Mouse (Mus musculus) CH12.LX (cell line): Measurements from ENCODE around the gene Pccb. TPM values are rescaled to one million over a fixed set of nuclear protein-coding genes. Genes with fewer than 3 reads are reported as not detected.

ENCODE experiments used
- DNase-seq: peaks from one replicate; pipeline ENCODE4 v3.0.0-alpha.2; 2013; ENCODE audit errors: extremely low read depth
- H3K27ac ChIP-seq: 2 replicates; pipeline ENCODE4 v1.5.1; 2012; ENCODE audit warnings: low read depth, mild to moderate bottlenecking, control low read depth, moderate library complexity; ENCODE audit not compliant: insufficient read depth
- H3K27me3 ChIP-seq: replicated peaks from 2 replicates; pipeline ENCODE3; 2012; ENCODE audit warnings: inconsistent platforms
- H3K36me3 ChIP-seq, 2 experiments: replicated peaks in 1 of 2; 2 replicates each; pipeline versions ENCODE3 to v1.6.1; 2012; ENCODE audit warnings: inconsistent platforms in 1 of 2, low read length in 1 of 2, mild to moderate bottlenecking in 1 of 2, mixed read lengths in 1 of 2, moderate library complexity in 1 of 2; ENCODE audit not compliant: control insufficient read depth in 1 of 2, insufficient read depth in 1 of 2
- H3K4me1 ChIP-seq, 2 experiments: 2 replicates each; pipeline ENCODE4 v1.6.1; 2012; ENCODE audit warnings: inconsistent platforms in 1 of 2, moderate library complexity in 1 of 2; ENCODE audit not compliant: insufficient read depth in 2 of 2, control insufficient read depth in 1 of 2
- H3K4me2 ChIP-seq: 2 replicates; pipeline ENCODE4 v1.6.1; 2012; ENCODE audit warnings: low read depth, mild to moderate bottlenecking, control low read depth; ENCODE audit not compliant: poor library complexity, insufficient read depth, severe bottlenecking
- H3K4me3 ChIP-seq, 3 experiments: fragments of 150-350 bp in 1 of 3; sonication (generic) in 1 of 3; replicated peaks in 1 of 3; 2 replicates each; pipeline versions ENCODE3 to v1.5.1; 2011 to 2012; ENCODE audit warnings: low read depth in 2 of 3, low read length in 2 of 3, mild to moderate bottlenecking in 2 of 3, moderate library complexity in 2 of 3, control low read depth in 1 of 3, improper control_type of control experiment in 1 of 3, inconsistent platforms in 1 of 3, mixed read lengths in 1 of 3; ENCODE audit not compliant: poor library complexity in 1 of 3
- H3K79me2 ChIP-seq: replicated peaks from 2 replicates; pipeline ENCODE4 v1.6.1; 2012; ENCODE audit warnings: mild to moderate bottlenecking, moderate library complexity; ENCODE audit not compliant: control insufficient read depth, poor library complexity, insufficient read depth, severe bottlenecking; ENCODE audit errors: extremely low read depth
- H3K9ac ChIP-seq: 2 replicates; pipeline ENCODE4 v1.6.1; 2012; ENCODE audit warnings: low read depth, mild to moderate bottlenecking, control low read depth, moderate library complexity; ENCODE audit not compliant: insufficient read depth
- H3K9me3 ChIP-seq: replicated peaks from 2 replicates; pipeline ENCODE3; 2012; ENCODE audit warnings: low read length, inconsistent platforms, mixed read lengths
- BHLHE40 ChIP-seq: IDR thresholded peaks from 2 replicates; pipeline ENCODE4 v1.6.1; 2011; ENCODE audit warnings: mild to moderate bottlenecking, low read depth, low read length, improper control_type of control experiment
- CHD2 ChIP-seq: IDR thresholded peaks from 2 replicates; pipeline ENCODE4 v1.6.1; 2011; ENCODE audit warnings: low read length, improper control_type of control experiment
- CTCF ChIP-seq, 2 experiments: IDR thresholded peaks in 1 of 2; conservative IDR thresholded peaks in 1 of 2; 2 replicates each; pipeline ENCODE4 v1.5.1; 2011 to 2012; ENCODE audit warnings: low read depth in 2 of 2, low read length in 2 of 2, improper control_type of control experiment in 1 of 2, inconsistent platforms in 1 of 2, mild to moderate bottlenecking in 1 of 2, moderate library complexity in 1 of 2
- ELF1 ChIP-seq: IDR thresholded peaks from 2 replicates; pipeline ENCODE4 v1.6.1; 2014; ENCODE audit warnings: low read depth, mild to moderate bottlenecking, inconsistent platforms, low read length, improper control_type of control experiment
- EP300 ChIP-seq: IDR thresholded peaks from 2 replicates; pipeline ENCODE4 v1.6.1; 2011; ENCODE audit warnings: low read length, improper control_type of control experiment
- ETS1 ChIP-seq: conservative IDR thresholded peaks from 2 replicates; pipeline ENCODE4 v1.6.1; 2012; ENCODE audit warnings: low read depth, mild to moderate bottlenecking, inconsistent platforms, low read length, improper control_type of control experiment, moderate library complexity
- IRF4 ChIP-seq: IDR thresholded peaks from 2 replicates; pipeline ENCODE4 v1.6.1; 2014; ENCODE audit warnings: low read depth, mild to moderate bottlenecking, inconsistent platforms, low read length, improper control_type of control experiment
- JUND ChIP-seq: conservative IDR thresholded peaks from 2 replicates; pipeline ENCODE4 v1.6.1; 2011; ENCODE audit warnings: low read depth, low read length, improper control_type of control experiment
- MAX ChIP-seq: IDR thresholded peaks from 2 replicates; pipeline ENCODE4 v1.6.1; 2011; ENCODE audit warnings: low read length, improper control_type of control experiment
- MAZ ChIP-seq: IDR thresholded peaks from 2 replicates; pipeline ENCODE4 v1.6.1; 2012; ENCODE audit warnings: low read depth, mild to moderate bottlenecking, inconsistent platforms, low read length, improper control_type of control experiment, moderate library complexity
- MEF2A ChIP-seq: IDR thresholded peaks from 2 replicates; pipeline ENCODE4 v1.6.1; 2014; ENCODE audit warnings: low read depth, mild to moderate bottlenecking, inconsistent platforms, low read length, improper control_type of control experiment, borderline replicate concordance
- MXI1 ChIP-seq: IDR thresholded peaks from 2 replicates; pipeline ENCODE4 v1.6.1; 2011; ENCODE audit warnings: mild to moderate bottlenecking, low read depth, low read length, improper control_type of control experiment
- MYC ChIP-seq: IDR thresholded peaks from 2 replicates; pipeline ENCODE4 v1.6.1; 2011; ENCODE audit warnings: low read depth, mild to moderate bottlenecking, improper control_type of control experiment, low read length
- NELFE ChIP-seq: IDR thresholded peaks from 2 replicates; pipeline ENCODE4 v1.6.1; 2011; ENCODE audit warnings: low read depth, low read length, improper control_type of control experiment
- NRF1 ChIP-seq: IDR thresholded peaks from 2 replicates; pipeline ENCODE4 v1.6.1; 2014; ENCODE audit warnings: low read depth, mild to moderate bottlenecking, inconsistent platforms, low read length, improper control_type of control experiment, moderate library complexity
- PAX5 ChIP-seq: IDR thresholded peaks from 2 replicates; pipeline ENCODE4 v1.6.1; 2012; ENCODE audit warnings: low read length, inconsistent platforms, mixed read lengths
- POLR2A ChIP-seq: IDR thresholded peaks from 2 replicates; pipeline ENCODE4 v1.6.1; 2011; ENCODE audit warnings: low read depth, mild to moderate bottlenecking, improper control_type of control experiment, low read length
- POLR2AphosphoS2 ChIP-seq: IDR thresholded peaks from 2 replicates; pipeline ENCODE4 v1.6.1; 2011; ENCODE audit warnings: low read depth, low read length, improper control_type of control experiment
- RAD21 ChIP-seq: IDR thresholded peaks from 2 replicates; pipeline ENCODE4 v1.6.1; 2011; ENCODE audit warnings: low read depth, mild to moderate bottlenecking, low read length, improper control_type of control experiment, moderate library complexity
- RCOR1 ChIP-seq: conservative IDR thresholded peaks from 2 replicates; pipeline ENCODE4 v1.6.1; 2012; ENCODE audit warnings: low read depth, mild to moderate bottlenecking, inconsistent platforms, low read length, improper control_type of control experiment
- SIN3A ChIP-seq: IDR thresholded peaks from 2 replicates; pipeline ENCODE4 v1.6.1; 2012; ENCODE audit warnings: low read length, improper control_type of control experiment, inconsistent platforms
- SMC3 ChIP-seq: IDR thresholded peaks from 2 replicates; pipeline ENCODE4 v1.6.1; 2011; ENCODE audit warnings: low read depth, low read length, improper control_type of control experiment
- TBP ChIP-seq: conservative IDR thresholded peaks from 2 replicates; pipeline ENCODE4 v1.6.1; 2011; ENCODE audit warnings: low read depth, low read length, improper control_type of control experiment
- TCF12 ChIP-seq: IDR thresholded peaks from 2 replicates; pipeline ENCODE4 v1.6.1; 2014; ENCODE audit warnings: low read depth, mild to moderate bottlenecking, inconsistent platforms, low read length, improper control_type of control experiment
- UBTF ChIP-seq: IDR thresholded peaks from 2 replicates; pipeline ENCODE4 v1.6.1; 2012; ENCODE audit warnings: low read depth, mild to moderate bottlenecking, inconsistent platforms, low read length, improper control_type of control experiment, moderate library complexity
- USF1 ChIP-seq: IDR thresholded peaks from 2 replicates; pipeline ENCODE4 v1.6.1; 2014; ENCODE audit warnings: low read depth, mild to moderate bottlenecking, inconsistent platforms, low read length, improper control_type of control experiment
- USF2 ChIP-seq: conservative IDR thresholded peaks from 2 replicates; pipeline ENCODE4 v1.6.1; 2011; ENCODE audit warnings: low read depth, low read length, improper control_type of control experiment
- ZC3H11A ChIP-seq: IDR thresholded peaks from 2 replicates; pipeline ENCODE4 v1.6.1; 2012; ENCODE audit warnings: low read depth, mild to moderate bottlenecking, inconsistent platforms, low read length, improper control_type of control experiment
- ZMIZ1 ChIP-seq: IDR thresholded peaks from 2 replicates; pipeline ENCODE4 v1.6.1; 2012; ENCODE audit warnings: low read depth, mild to moderate bottlenecking, inconsistent platforms, low read length, improper control_type of control experiment
- ZNF384 ChIP-seq: IDR thresholded peaks from 2 replicates; pipeline ENCODE4 v1.6.1; 2012; ENCODE audit warnings: low read depth, low read length, improper control_type of control experiment, inconsistent platforms
- dilution Hi-C: fragments of 300-500 bp; cut with MboI; formaldehyde crosslinking; loops from 2 replicates; pipeline ENCODE4 v1.14.3; 2020; ENCODE audit warnings: low sequenced_read_pairs; ENCODE audit not compliant: extremely low pct_unique_long_range_greater_than_20kb, extremely low pct_ligation_motif_present
- in situ Hi-C: fragments of 300-500 bp; cut with MboI; formaldehyde crosslinking; loops from 3 replicates; pipeline ENCODE4 v1.14.3; 2019; ENCODE audit warnings: low sequenced_read_pairs, low pct_ligation_motif_present, low pct_unique_long_range_greater_than_20kb, mixed read lengths
- polyA plus RNA-seq: library from polyadenylated mRNA; unstranded; fragments of >175 nt; gene quantifications from 2 replicates; pipeline ENCODE4 v1.2.1, GENCODE M21; 2012; ENCODE audit warnings: low read depth; ENCODE audit not compliant: insufficient read length
- total RNA-seq, 2 experiments: library from RNA; depleted of rRNA; stranded (reverse); fragments of 300-350 nt in 1 of 2; fragments of >200 nt in 1 of 2; gene quantifications; 2 replicates each; pipeline ENCODE4 v1.2.3; 2012 to 2014

The Pccb gene
- total and polyA plus RNA-seq, 3 experiments, result 18.4 to 31.6 (median 18.7) TPM

DNA sequence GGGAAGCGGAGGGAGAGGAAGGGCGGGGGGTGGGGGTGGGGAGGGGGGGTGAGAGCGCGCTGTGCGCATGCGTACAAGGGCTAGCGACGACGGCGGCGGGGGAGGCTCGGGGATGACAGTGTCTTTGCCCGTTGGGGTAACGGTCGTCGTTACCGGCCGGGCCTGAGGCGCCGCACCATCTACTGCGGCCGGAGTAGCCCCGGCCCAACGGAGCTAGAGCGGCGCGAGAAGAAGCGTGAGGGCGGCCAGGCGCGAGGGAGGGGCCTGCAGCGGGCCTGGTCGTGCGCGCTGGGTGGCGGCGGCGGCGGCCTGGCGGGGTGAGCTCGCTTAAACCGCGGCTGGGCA, 39.3 kb upstream of the Pccb start, which contains the start of gene Msl2:
Gene Msl2, plus strand, starts transcription at position 115 of the 345 bp plus-strand sequence.
- Histone ChIP-seq H3K9ac (peak within 1 kb of the TSS; percentile 99), H3K4me3 (peak within 1 kb of the TSS; percentile 86 to 98 (median 97)), H3K4me2 (peak within 1 kb of the TSS; percentile 78), H3K4me1 (peaks cover 2 to 11% of the 10 kb centered on the region in 2 experiments; a peak in 3 of 4 replicates), H3K27ac (peak within 1 kb of the TSS; percentile 95), H3K9me3 (no peaks in the 10 kb centered on the region), H3K36me3 (peaks cover 0 to 7% of the 10 kb centered on the region in 2 experiments), H3K27me3 (no peaks in the 10 kb centered on the region), H3K79me2 (peaks cover 44% of the 10 kb centered on the region)
- TF ChIP-seq PAX5, result no peak
- TF ChIP-seq MAZ, result no peak
- TF ChIP-seq RAD21, result no peak
- TF ChIP-seq IRF4, result no peak
- TF ChIP-seq TBP, result no peak
- no peak for TF ChIP-seq USF2
- TF ChIP-seq CTCF (conservative IDR thresholded peaks at IDR 0.05 in 1 of 2, IDR thresholded peaks at IDR 0.05 in 1 of 2; ENCODE audit: low read depth in 2 of 2, low read length in 2 of 2), result no peak
- TF ChIP-seq RCOR1, result no peak
- peak; percentile 60; the same call in 1 of the 2 replicates for TF ChIP-seq NELFE
- no peak for TF ChIP-seq SMC3
- TF ChIP-seq ZMIZ1, result 0 out of 2 replicates have a peak, but pooled peaks have one; percentile 42
- no peak for TF ChIP-seq EP300
- 0 out of 2 replicates have a peak, but pooled peaks have one; percentile 10 for TF ChIP-seq SIN3A
- TF ChIP-seq BHLHE40, result no peak
- TF ChIP-seq USF1, result no peak
- TF ChIP-seq NRF1, result no peak
- TF ChIP-seq POLR2A, result 0 out of 2 replicates have a peak, but pooled peaks have one; percentile 26
- no peak for TF ChIP-seq ZC3H11A
- no peak for TF ChIP-seq JUND
- no peak for TF ChIP-seq MXI1
- TF ChIP-seq ZNF384, result no peak
- no peak for DNase-seq
- dilution Hi-C loops, result no loop called here
- in situ Hi-C loops, result no loop called here

DNA sequence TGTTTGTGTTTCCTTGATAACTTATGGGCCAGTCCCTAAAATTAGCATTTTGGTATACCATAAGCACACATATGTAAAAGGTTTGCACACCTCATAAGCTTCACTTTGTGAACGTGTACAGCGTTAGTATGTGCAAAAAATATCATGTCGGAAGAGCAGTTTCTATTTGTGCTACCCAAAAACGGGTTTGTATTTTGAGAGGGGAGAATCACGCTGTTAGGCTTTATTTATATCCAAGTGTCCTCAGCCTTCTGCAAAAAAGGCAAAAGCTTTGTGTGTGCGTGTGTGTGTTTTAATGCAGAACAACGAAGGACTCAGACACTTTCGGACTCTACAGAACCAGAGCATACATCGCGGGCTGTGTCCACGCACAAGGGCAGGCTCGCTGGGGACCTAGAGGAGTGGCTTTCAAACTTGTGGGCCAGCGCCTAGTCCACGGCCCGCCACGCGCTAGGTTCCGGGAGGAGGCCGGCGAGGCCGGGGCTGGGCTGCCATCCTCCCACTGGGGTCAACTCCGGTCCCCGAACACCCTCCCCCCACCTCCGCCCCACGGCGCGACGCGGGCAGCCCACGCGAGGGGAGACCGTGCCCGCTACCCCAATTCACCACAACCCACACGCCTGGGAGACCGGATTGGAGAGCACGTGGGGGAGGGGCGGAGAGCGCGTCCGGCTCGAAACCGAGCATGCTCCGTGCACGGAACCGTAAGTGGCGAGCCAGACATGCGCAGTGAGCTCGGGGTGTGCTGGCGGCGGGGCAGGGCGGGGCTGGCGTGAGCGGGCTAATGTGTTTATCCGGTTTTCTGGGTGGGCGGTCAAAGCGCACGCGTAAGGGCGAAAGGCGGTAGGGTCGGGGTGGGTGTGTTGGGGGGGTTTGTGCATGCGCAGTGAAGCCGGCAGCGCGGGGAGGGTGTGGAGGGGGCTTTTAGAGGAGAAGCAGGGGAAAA, 38.6 kb upstream of the Pccb start:
- Histone ChIP-seq H3K4me1 (peaks cover 0 to 6% of the 10 kb centered on the region in 2 experiments; a peak in 1 of 4 replicates), H3K79me2 (peaks cover 37% of the 10 kb centered on the region), H3K4me3 (peak overlapping the region; percentile 53 to 78 (median 73)), H3K27ac (peak overlapping the region; percentile 53), H3K9ac (peak overlapping the region; percentile 88), H3K4me2 (peak overlapping the region; percentile 78), H3K36me3 (peaks cover 0 to 3% of the 10 kb centered on the region in 2 experiments), H3K27me3 (no peaks in the 10 kb centered on the region), H3K9me3 (no peaks in the 10 kb centered on the region)
- dilution Hi-C loops, result no loop called here
- in situ Hi-C loops, result no loop called here
- peak; percentile 98 for DNase-seq
- TF ChIP-seq ELF1 (peak; percentile 81), MXI1 (peak; percentile 78), MEF2A (peak; percentile 38; the same call in 1 of the 2 replicates), TBP (no peak), UBTF (no peak), IRF4 (peak; percentile 72), POLR2AphosphoS2 (no peak; the same call in 1 of the 2 replicates), NELFE (peak; percentile 67), MAZ (peak; percentile 98), ETS1 (peak; percentile 33; the same call in 1 of the 2 replicates), NRF1 (peak; percentile 92), CHD2 (peak; percentile 76), TCF12 (peak; percentile 81; the same call in 1 of the 2 replicates), JUND (no peak), MYC (0 out of 2 replicates have a peak, but pooled peaks have one; percentile 62), MAX (peak; percentile 86), SIN3A (no peak), RAD21 (no peak)
